Mouse (Mus musculus): ENCODE results near the gene Kyat1.

The Kyat1 gene

DNA sequence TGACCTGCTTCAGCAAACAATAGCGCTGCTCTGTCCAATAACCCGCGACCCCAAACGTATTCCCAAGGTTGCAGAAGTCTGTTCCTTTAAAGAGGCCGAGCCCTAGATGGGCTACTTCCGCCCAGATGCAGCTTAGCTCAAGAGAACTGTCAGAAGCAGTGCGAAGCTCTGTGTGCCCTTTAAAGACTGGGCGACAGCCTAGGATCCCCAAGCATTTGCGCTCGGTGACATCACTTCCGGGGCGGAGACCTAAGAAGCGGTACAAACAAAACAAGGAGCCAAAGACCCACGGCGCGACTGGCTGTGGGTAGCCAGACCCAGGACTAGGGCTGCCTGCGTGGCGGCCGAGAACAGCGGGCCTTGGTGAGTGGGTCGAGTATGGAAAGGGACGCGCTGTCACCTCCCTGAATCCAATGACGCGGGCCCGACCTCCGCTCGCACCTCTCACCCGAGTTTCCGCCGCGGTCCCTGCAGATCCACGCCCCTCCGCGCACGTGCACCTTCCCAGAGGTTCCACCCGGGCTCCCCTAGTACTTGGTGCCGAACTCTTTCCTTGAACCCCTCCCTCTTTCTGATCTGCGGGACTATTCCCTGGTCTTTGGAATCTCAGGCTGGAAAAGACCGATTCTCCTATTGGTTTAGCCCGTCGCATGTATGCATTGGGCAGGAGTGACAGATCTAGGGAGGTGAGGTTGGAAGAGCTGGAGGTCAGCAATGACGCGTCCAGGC lies at the start of gene Kyat1:
Kyat1 (minus strand) TSS at position 219 of the 729 bp plus-strand sequence.
- peak; percentile 95 for DNase-seq

DNA sequence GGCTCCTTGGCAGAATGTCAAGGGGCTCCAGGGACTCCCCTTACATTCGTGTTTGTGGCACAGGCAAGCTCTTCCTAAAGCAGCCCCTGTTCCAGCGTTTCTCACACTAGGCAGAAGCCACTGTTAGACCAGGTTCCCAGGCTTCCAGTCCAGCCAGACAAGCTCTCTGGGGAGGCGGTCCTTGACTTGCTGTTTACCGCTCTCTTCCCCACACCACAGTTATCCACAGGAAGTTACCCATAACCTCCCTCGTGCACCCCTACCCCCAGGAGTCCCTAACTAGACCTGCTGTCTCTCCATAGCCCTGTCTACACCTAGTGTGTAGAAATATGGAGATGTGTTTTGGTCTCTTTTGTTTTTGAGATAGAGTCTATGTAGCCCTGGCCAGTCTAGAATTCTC lies 48.2 kb upstream of the Kyat1 start:
- DNase-seq, result no peak

DNA sequence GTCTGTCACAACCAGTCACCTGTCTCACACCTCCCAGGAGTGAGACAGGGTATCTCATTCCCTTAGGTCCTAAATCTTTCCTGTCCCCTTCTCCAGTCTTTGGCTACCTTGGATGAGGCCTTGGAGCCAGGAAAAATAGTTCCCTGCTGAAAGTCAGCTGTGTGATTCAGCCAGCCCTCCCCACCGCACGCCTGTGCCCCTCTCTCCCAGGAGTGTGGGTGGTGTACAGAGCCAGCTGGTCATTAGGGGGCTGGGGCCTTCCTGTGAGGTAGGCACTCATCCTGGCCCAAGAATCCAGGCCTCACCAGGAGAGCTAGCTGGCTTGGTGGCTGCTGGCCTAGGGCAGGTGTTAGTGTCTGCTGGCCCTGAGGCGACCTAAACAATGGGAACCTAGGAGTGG lies 46.9 kb upstream of the Kyat1 start:
- no peak for DNase-seq

DNA sequence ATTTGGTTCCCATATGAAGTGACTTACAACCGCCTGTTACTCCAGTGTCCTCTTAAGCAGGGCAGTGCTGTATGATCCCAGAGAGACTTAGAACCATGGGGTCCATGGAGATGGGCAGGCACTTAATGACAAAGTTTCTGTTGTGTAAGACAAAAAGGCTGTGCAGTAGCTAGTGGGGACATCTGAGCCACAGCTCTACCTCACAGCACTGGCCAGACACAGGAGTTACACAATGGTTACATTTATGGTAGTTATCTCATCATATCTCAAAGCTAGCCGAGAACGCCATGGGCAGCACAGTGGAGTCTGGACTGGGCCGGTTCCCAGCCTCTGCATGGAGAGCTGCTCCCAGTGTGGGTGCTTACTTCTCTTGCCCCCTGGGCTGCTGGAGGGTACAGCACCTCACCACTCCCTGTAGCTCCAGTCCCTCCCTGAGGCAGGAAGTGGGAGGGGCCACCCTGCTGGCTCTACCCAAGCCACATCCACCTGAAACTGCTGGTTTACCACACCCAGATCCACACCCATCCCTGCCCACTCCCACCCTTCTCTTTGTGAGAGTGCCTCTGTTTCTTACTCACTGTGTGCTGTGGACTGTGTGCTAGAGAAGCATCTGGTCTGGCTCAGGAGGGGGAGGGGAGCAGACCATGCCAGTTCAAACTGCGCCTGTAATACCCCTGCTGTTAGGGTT lies 45.9 kb upstream of the Kyat1 start:
- DNase-seq, result peak; percentile 88

DNA sequence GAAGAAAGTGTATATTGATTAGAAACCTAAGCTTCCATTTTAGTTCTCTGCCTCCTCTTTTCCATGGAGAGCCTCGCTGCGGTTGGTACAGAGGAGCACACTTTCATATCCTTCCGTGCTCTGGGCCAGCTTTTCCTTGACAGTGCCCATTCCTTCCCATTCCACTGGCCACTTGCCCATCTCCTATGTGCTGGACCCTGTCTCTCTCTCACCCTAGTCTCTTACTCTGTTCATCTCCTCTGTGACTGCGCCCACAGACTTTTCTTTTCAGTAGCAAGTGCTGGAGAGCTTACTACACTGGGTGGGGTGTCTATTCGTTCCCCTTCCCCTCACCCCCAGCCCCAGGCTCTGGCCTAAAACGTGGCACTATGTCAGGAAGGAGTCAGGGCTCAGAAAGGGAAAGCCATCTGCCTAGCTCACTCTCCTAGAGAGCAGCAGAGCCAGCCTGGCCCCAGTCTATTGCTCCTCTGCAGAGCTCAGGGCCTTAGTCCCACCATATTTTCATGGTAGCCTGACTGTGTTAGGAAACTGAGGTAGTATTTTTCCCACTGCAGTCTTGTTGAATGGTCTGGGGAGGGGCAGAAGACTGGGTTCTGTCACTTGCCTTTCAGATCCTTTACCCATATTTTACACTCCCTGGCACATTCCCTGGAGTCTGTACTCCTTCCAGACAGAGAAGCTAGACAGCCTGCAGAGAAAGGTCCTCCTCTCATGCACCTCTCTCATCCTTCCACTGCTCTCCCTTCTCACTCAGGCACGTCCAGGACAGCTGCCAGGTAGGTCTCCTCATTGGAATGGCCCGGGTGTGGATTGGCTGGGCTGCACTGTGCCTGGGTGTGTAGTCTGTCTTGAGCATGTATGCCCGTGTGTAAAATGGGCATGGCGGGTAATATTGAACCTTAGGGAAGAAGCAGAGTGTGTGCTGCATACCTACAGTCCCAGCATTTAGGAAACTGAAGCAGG lies 44.8 kb upstream of the Kyat1 start:
- no peak for DNase-seq

DNA sequence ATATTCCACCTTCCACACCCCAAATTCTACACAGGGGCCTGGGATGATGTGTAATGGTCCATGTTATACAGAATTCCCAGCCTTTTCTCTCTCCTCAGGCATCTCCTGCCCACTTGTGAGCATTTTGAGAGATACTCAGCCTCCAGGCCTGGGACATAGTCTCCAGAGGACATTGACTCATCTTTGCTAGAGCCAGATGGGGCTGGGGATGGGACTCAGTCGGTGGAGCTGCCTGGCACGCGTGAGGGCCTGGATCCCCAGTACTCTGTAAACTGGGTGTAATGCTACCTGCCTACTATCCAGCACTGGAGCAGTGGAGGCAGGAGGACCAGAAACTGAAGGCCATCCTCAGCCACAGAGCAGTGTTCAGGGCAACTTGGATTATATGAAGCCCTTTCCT lies 43.5 kb upstream of the Kyat1 start:
- no peak for DNase-seq

DNA sequence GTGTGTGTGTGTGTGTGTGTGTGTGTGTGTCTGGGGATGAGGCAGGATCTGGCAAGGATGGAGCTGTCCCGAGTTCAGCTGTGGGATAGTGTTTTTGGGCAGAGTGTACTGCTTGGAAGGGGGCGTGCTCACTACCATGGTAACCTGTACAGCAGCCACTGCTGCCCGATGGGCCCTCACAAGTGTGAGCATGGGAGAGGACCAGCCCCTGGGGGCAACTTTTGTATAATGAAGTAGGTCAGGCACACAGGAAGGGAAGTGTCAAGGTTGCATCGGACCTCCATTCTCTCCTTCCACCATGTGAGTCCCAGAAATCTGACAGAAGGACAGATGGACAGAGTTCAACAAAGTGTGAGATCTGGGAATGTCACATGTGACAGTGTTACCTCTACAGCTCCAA lies 42.0 kb upstream of the Kyat1 start:
- no peak for DNase-seq

DNA sequence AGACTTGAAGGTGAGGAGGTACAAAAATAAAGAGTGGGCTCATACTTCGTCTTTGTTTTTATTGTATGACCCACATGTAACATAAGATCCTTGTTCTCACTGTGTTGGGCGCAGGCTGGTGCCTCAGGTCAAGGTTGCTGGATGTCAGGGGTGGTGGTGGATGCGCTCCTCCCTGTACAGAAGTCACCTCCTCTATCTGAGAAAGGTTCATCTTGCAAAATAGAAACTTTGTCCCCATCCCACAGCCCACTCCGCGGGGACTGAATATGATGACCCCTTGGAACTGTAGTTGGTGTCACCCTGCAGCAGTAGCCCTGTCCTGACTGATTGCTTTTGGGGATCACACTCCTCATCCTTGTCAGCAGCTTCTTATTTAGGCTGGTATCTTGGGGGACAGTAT lies 41.4 kb upstream of the Kyat1 start:
- DNase-seq, result no peak

DNA sequence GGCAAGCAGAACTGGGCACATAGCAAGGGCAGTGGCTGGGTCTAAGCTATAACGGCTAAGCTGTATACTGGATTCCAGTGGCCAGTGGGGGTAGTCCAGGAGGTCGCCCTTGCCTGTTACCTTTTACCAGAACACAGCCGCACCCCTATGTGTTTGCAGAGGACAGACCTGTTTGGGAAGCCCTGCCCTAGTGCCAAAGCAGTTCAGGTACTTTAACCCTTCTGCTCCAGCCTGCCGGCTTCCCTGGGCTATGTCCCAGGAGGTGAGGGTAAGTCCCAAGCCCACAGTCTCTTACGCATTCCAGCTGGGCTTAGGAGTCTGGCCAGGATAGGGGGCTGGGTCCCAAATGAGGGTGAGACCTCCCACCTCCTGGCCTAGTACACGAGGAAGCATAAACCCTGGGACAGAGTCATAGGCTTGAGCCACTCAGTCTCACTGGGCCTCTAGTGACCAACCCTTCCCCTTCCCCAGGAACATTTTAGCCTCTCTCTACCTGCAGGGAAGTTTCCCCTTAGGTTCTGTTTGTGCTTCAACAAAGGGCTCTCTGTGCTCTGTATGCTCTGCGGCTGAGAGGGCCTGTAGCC lies 39.0 kb upstream of the Kyat1 start:
- no peak for DNase-seq

DNA sequence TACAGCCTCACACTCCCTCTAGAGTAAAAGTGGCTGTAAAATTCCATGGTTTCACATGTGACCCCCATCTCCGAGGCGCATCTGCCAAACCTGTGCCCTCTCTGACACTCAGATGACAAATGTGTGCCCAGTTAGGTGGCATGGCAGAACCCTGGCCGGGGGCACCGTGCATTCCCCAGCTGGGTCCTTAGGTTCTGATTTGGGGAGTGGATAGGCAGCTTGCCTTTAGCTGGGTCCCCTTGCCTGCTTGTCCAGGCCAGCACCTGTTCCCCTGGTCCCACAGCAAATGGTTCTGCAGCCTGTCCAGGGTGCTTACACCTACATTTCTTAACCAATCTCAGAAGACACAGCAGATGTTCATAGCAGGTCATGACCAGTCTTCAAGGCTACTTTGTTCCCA lies 37.7 kb upstream of the Kyat1 start:
- no peak for DNase-seq

DNA sequence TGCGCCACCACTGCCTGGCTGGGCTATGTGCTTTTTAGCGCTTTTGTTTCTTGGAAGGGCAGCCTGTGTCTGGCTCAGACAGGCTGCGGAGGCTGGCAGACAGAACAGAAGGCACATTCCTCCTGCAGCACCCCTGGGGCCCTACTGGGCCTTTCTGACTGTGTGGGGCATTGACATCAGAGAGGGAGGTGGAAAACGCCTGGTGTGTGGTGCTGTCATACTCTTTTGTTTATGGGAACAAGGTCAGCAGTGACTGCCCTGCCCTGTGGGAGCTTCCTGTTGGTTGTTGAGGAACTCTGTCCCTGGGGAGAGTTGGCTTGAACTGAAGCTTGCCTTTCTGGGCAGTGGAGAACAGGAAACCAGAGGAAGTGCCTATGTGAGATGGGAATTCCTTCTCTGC lies 36.9 kb upstream of the Kyat1 start:
- DNase-seq, result no peak

DNA sequence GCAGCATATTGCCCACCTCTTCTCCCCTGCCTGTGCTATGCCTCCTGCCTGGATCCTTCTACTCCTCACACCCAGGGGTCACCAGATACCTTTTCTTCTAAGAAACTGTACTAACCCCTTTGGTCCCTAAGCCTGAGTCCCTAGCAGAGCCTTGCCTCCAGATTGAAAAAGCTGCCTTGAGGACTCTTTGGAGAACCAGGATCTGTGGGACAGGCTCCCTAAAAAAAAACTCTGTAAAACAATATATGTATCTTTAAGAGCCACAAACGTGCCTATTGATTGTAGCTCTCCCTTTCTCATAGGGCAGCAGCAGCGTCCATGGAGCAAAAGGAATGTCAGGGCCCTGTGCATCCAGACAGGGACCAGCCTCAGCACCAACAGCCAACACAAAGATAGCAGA lies 34.6 kb upstream of the Kyat1 start, which contains the start of gene Gm28035:
Gm28035 (plus strand) TSS at position 301 of the 400 bp plus-strand sequence.
- DNase-seq, result no peak

DNA sequence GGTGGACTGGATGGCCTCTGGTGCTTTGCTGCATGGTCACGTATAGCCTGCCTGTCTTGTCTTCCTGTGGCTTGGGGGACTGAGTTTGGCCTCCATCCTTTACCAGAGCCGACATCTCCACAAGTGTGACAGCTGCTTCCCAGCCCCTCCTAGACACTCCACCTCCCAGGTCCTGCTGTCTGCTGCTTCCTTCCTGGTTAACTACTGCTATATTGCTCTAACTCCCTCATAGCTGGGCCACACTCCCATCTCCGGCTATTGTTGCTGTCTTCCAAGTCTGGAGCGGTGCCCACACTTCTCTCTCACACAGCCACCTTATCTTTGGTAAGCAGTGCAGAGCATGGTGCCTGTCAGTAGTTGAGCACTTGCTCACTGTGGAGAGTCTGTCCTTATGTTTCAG lies 34.1 kb upstream of the Kyat1 start:
- no peak for DNase-seq

DNA sequence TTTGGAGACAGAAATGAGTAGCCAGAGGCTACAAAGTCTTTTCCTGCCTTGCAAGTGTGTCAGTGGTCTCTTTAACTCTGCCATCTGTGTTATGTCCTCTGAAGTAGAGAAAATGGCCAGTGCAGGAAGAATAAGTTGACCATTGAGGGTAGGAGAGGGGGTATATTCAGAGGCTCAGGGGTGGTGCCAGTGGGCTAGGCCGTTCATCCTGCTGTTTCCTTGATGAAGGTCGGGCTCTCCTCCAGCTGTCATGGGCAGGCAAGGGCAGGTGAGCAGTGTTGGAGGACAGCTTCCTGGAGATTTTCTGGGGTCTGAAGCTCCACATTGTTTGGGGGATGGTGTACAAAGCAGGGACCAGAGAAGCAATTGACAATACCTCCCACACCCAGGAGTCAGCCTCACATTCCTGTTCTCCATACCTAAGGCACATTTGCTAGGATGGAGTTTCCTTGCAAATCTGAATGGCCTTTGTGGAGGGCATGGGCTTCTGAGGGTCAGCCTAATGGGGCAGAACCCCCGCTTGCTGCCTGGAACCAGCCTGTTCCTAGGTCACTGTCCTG lies 33.3 kb upstream of the Kyat1 start:
- no peak for DNase-seq

DNA sequence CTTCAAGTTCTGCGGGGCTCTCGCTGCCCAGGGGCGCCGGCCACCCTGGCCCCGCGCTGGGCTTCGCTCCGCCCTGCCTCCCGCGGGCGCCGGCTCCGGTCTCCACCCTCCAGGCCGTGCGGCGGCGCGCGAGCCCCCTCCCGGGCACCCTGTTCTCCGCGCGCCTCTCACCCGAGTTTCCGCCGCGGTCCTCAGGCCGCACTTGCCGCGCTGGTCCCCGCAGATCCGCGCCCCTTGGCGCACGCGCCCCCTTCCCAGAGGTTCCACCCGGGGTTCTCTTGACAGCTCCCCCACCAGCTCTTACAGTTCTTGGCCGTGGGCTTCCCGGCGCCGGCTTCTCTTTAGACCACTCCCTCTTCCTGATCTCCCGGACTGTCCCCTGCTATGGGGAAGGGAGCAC lies 32.2 kb upstream of the Kyat1 start:
- peak; percentile 84 for DNase-seq

DNA sequence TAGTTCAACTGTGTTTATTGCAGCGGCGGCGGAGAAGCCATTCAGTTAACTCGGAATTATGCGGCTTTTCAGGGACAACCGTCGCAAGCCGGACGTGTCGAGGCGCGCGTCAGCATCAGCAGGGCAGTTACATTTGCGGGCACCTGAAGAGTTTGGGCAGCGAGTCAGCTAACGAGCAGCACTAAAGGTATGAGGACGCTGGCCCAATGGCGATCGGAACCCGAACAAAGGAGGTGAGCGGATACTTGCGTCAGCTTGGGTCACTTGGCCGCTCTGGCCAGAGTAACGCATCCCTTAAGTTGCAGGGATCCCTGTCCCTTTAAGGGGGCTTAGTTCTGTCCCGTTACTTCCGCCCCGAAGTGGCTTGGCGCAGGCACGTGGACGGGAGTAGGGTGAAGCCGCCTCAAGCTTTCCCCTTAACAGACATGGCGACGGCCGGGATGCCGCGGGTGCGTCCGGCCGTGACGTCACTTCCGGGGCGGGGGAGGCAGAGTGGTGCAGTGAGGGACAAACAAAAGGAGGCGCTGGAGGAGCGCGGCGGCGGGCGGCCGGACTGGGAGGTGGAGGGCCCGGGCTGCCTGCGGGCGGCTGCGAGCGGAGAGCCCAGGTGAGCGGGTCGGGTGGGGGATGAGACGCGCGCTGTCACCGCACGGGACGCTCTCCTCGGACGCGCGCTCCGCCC lies 31.7 kb upstream of the Kyat1 start, which contains the start of gene Lrrc8a:
Lrrc8a (plus strand) TSS at position 517 of the 682 bp plus-strand sequence.
- DNase-seq, result peak; percentile 100

DNA sequence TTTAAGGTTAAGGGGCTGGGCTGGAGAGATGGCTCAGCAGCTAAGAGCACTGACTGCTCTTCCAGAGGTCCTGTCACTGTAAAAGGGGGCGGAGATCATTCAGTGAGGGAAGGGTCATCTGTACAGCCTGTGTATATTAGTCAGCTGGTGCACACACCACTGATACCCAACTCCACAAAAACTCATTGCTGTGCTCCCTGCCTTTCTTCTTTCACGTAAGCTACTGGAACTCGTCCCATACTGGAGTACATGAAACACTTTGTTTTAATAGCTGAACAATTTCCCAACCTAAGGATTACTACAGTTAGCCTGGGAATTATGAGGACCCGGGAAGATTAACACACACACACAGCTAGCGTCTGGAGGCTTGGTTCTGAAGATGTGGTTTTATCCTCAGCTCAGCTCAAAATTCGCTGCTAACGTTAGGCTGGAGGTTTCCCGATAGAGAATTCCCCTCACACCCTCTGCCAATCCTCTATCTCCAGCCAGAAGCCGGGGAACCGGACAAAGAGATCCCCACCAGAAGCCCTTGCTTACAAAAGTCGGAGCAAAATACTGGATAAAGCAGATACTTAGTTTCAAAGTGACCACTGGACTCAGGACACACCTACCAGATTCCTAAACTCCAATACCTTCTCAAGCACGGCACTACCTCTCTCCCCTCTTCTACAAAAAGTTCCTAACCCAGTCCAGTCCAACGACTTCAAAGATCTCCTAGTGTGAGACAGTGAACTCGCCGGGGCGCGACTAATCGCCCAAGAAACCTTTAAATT lies 31.0 kb upstream of the Kyat1 start:
- no peak for DNase-seq

DNA sequence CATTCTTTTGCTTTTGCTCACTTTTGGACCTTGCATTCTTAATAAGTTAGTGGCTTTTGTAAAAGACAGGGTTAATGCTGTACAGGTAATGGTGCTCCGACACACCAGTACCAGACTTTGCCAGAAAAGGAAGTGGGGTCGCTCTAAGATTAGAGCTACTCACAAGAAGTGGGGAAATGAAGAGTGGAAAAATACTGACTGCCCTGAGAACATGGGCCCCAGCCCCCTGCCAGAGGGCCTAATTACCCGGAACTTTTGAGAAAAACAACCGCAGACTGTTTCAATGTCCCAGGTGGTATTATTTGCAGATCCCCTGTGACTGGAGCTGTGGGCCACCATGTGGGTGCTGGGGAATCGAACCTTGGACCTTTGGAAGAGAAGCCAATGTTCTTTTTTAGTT lies 29.9 kb upstream of the Kyat1 start:
- DNase-seq, result no peak

DNA sequence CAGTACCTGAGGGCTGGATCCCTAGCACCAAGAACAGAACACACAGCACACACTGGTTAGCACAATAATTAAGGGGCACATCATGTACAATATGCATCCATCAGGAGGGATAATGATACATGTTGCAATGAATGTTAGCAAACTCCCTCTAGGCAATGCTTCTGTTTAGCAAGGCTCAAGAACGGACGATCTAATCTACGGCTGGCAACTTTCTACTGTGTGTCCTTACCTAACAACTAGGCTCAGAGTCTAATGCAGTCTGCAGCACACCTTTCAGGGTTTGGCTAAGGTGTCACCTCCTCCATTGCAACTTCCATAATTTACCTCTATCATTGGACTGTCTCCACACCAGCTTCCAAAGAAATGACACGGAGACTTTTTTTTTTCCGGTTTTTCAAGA lies 10.6 kb upstream of the Kyat1 start:
- no peak for DNase-seq

DNA sequence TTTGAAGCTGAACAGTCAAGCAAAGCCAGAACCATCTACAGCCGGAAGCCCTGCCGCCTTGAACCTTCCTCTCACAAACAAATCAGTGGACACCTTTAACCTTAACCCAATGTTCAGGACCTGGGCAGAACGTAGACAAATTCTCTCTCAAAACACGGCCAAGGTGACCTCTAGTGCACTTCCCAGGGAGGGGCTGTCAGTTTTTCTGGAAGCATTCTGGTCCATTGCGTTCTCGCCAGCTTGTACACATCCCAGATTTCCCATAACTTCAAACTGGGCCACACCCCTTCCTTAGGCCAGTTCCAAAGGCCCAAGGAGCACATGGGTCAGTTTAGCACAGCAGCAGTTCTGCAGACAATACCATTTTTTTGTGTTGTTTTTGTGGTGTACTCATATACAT lies 9.8 kb upstream of the Kyat1 start:
- DNase-seq, result no peak

DNA sequence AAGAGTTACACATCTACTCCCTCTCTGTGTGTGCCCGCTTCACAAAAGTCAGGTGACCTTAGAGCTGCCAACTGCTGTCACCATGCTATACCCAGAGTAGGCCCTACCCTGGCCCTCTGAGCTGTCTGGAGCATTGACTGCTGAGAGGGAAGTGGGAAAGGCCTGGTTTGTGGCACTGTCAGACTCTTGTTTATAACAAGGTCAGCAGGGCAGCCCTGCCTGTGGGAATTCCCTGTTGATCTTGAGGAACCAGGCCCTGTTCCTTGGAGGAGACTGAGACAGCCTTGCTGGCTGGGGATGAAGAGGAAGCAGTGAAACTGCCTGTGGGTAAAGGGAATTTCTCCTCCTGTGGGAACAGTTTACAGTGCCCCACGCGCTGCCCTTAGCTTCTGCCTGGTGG lies 9.1 kb upstream of the Kyat1 start:
- no peak for DNase-seq
